Mouse (Mus musculus): ENCODE data around the gene Dse.

- TF ChIP-seq CTCF (IDR thresholded peaks at IDR 0.05; ENCODE audit: borderline replicate concordance, insufficient read depth, low read length) (no peak), POLR2A (IDR thresholded peaks at IDR 0.05; ENCODE audit: low read depth, low read length) (no peak)
These were observed 57.1 kb downstream of the Dse start for GRCm38 (mm10) chr10:34150454-34150853.
